Mouse (Mus musculus) liver, postnatal 0 days (tissue): ENCODE measurements around the gene Sh3bp2. TPM values are rescaled to one million over a fixed set of nuclear protein-coding genes. Genes with fewer than 3 reads are reported as not detected.
A peak's percentile ranks its signal among the peaks of the same experiment; 100 is the strongest.

Experiments used
- ATAC-seq: fragments of 200-750 bp; cut with Nextera tagmentation; 2 replicates; pipeline ENCODE4 v1.8.0; 2017; ENCODE audit warnings: mild to moderate bottlenecking, moderate library complexity
- DNase-seq: peaks from one replicate; pipeline ENCODE4 v3.0.0-alpha.2; 2016
- H3K27ac ChIP-seq: fragments of 300-500 bp; sonication (generic); 2 replicates; pipeline ENCODE4 v1.5.1; 2014; ENCODE audit warnings: antibody characterized with exemption, moderate library complexity, mild to moderate bottlenecking, low read depth
- H3K27me3 ChIP-seq: fragments of 300-500 bp; sonication (generic); 2 replicates; pipeline ENCODE4 v1.6.1; 2014; ENCODE audit warnings: low read length, control low read depth, mixed read lengths; ENCODE audit not compliant: insufficient read depth
- H3K36me3 ChIP-seq: fragments of 300-500 bp; sonication (generic); replicated peaks from 2 replicates; pipeline ENCODE4 v1.6.1; 2014; ENCODE audit warnings: mild to moderate bottlenecking, control low read depth, low read length, moderate library complexity, mixed read lengths; ENCODE audit not compliant: insufficient read depth
- H3K4me1 ChIP-seq: fragments of 300-500 bp; sonication (generic); 2 replicates; pipeline ENCODE4 v1.6.1; 2014; ENCODE audit warnings: antibody characterized with exemption, mild to moderate bottlenecking, control low read depth; ENCODE audit not compliant: insufficient read depth
- H3K4me2 ChIP-seq: fragments of 300-500 bp; sonication (generic); 2 replicates; pipeline ENCODE4 v1.6.1; 2014; ENCODE audit warnings: low read depth, mild to moderate bottlenecking, low read length, moderate library complexity, mixed read lengths
- H3K4me3 ChIP-seq: fragments of 300-500 bp; sonication (generic); 2 replicates; pipeline ENCODE4 v1.5.1; 2014; ENCODE audit warnings: low read depth, low read length
- H3K9ac ChIP-seq: fragments of 300-500 bp; sonication (generic); replicated peaks from 2 replicates; pipeline ENCODE4 v1.6.1; 2014; ENCODE audit warnings: mild to moderate bottlenecking, moderate library complexity
- H3K9me3 ChIP-seq: fragments of 300-500 bp; sonication (generic); 2 replicates; pipeline ENCODE4 v1.6.1; 2016; ENCODE audit warnings: mild to moderate bottlenecking, control low read depth, low read length, mixed read lengths
- CTCF ChIP-seq: sonication (generic); IDR thresholded peaks from 2 replicates; pipeline ENCODE4 v1.5.1; 2016; ENCODE audit warnings: antibody characterized with exemption, low read depth
- EP300 ChIP-seq: IDR thresholded peaks from 2 replicates; pipeline ENCODE4 v1.6.1; 2016; ENCODE audit warnings: antibody characterized with exemption, low read depth, mild to moderate bottlenecking
- WGBS: fragments of 180-500 bp; shearing (Covaris S2); extraction: QIAGEN DNeasy Blood & Tissue Kit; methylation state at CpG from one replicate; pipeline ENCODE4 v1.1.7; 2014; ENCODE audit not compliant: insufficient replicate concordance; 5-methylcytosine and 5-hydroxymethylcytosine counted together
- polyA plus RNA-seq: library from polyadenylated mRNA; unstranded; fragments of >200 nt; fragmentation: Nextera tagmentation; extraction: Ambion mirVana; gene quantifications from 2 replicates; pipeline ENCODE4 v1.2.1, GENCODE M21; 2015

The Sh3bp2 gene
- polyA plus RNA-seq, 1 experiment from 2014 or later = 7.7 TPM

GRCm38 (mm10) chr5:34496745-34497144 lies 28.9 kb upstream of the Sh3bp2 start:
- TF ChIP-seq CTCF (no peak), EP300 (no peak)

GRCm38 (mm10) chr5:34500886-34501285 lies 24.8 kb upstream of the Sh3bp2 start:
- H3K27ac ChIP-seq = no peak overlapping the region
- no peak for ATAC-seq

More at GRCm38 (mm10) chr5:34496745-34497144, 28.9 kb upstream of the Sh3bp2 start:
- no peak overlapping the region for H3K9ac ChIP-seq
- no peaks in the 10 kb centered on the region for H3K9me3 ChIP-seq
- ATAC-seq = peak; percentile 69
- no peak overlapping the region for H3K27ac ChIP-seq
- H3K27me3 ChIP-seq = no peaks in the 10 kb centered on the region
- 0 out of 2 replicates have a peak, but pooled peaks cover 7% of the 10 kb centered on the region for H3K36me3 ChIP-seq
- 68% methylated on average over 6 of the region's 6 CpGs for WGBS
- H3K4me1 ChIP-seq = peaks cover 4% of the 10 kb centered on the region; the same call in 1 of the 2 replicates
- no peak overlapping the region for H3K4me2 ChIP-seq
- no peak for DNase-seq
- H3K4me3 ChIP-seq = no peak overlapping the region

GRCm38 (mm10) chr5:34501588-34501987 lies 24.1 kb upstream of the Sh3bp2 start:
- no peak for DNase-seq
- H3K4me3 ChIP-seq = no peak overlapping the region
- H3K27me3 ChIP-seq = no peaks in the 10 kb centered on the region
- WGBS = 76% methylated on average over 3 of the region's 3 CpGs
- no peaks in the 10 kb centered on the region for H3K9me3 ChIP-seq
- peaks cover 2% of the 10 kb centered on the region; the same call in 1 of the 2 replicates for H3K4me1 ChIP-seq
- ATAC-seq = no peak
- peaks cover 20% of the 10 kb centered on the region for H3K36me3 ChIP-seq
- TF ChIP-seq EP300 (no peak), CTCF (no peak)
- no peak overlapping the region for H3K9ac ChIP-seq
- no peak overlapping the region for H3K4me2 ChIP-seq
- H3K27ac ChIP-seq = no peak overlapping the region

More at GRCm38 (mm10) chr5:34500886-34501285, 24.8 kb upstream of the Sh3bp2 start:
- Histone ChIP-seq H3K27me3 (no peaks in the 10 kb centered on the region), H3K9me3 (no peaks in the 10 kb centered on the region), H3K4me3 (no peak overlapping the region), H3K9ac (no peak overlapping the region), H3K4me1 (peaks cover 4% of the 10 kb centered on the region; the same call in 1 of the 2 replicates), H3K4me2 (no peak overlapping the region), H3K36me3 (peaks cover 20% of the 10 kb centered on the region)
- TF ChIP-seq EP300 (no peak), CTCF (no peak)
- WGBS = 69% methylated on average over 5 of the region's 5 CpGs
- no peak for DNase-seq

- ATAC-seq (no peak), DNase-seq (no peak)
- Histone ChIP-seq H3K9ac (no peak overlapping the region), H3K9me3 (no peaks in the 10 kb centered on the region), H3K4me3 (no peak overlapping the region), H3K4me2 (no peak overlapping the region), H3K27me3 (no peaks in the 10 kb centered on the region), H3K27ac (no peak overlapping the region), H3K4me1 (no peaks in the 10 kb centered on the region), H3K36me3 (peaks cover 20% of the 10 kb centered on the region)
- TF ChIP-seq EP300 = no peak
- TF ChIP-seq CTCF = no peak
- 73% methylated on average over 1 of the region's 1 CpGs for WGBS
Measured at GRCm38 (mm10) chr5:34502411-34502810, 23.2 kb upstream of the Sh3bp2 start.

GRCm38 (mm10) chr5:34502821-34503220 lies 22.8 kb upstream of the Sh3bp2 start:
- no peak overlapping the region for H3K9ac ChIP-seq
- H3K4me2 ChIP-seq = no peak overlapping the region
- no peaks in the 10 kb centered on the region for H3K4me1 ChIP-seq
- TF ChIP-seq EP300 = no peak
- 0 out of 2 replicates have a peak, but pooled peaks have one; percentile 12 for TF ChIP-seq CTCF
- no peak for DNase-seq
- H3K27me3 ChIP-seq = no peaks in the 10 kb centered on the region
- ATAC-seq = no peak
- WGBS = 74% methylated on average over 6 of the region's 6 CpGs
- no peak overlapping the region for H3K27ac ChIP-seq
- peaks cover 20% of the 10 kb centered on the region for H3K36me3 ChIP-seq
- no peaks in the 10 kb centered on the region for H3K9me3 ChIP-seq
- no peak overlapping the region for H3K4me3 ChIP-seq

GRCm38 (mm10) chr5:34512486-34512885 lies 13.2 kb upstream of the Sh3bp2 start:
- H3K27ac ChIP-seq = no peak overlapping the region
- H3K4me1 ChIP-seq = peaks cover 14% of the 10 kb centered on the region
- no peaks in the 10 kb centered on the region for H3K9me3 ChIP-seq
- H3K4me2 ChIP-seq = 0 out of 2 replicates have a peak overlapping the region, but pooled peaks have one; percentile 97
- no peak for DNase-seq
- H3K36me3 ChIP-seq = no peaks in the 10 kb centered on the region
- peak overlapping the region; percentile 67; the same call in 1 of the 2 replicates for H3K4me3 ChIP-seq
- 86% methylated on average over 3 of the region's 3 CpGs for WGBS
- TF ChIP-seq EP300 = no peak
- TF ChIP-seq CTCF = no peak
- no peaks in the 10 kb centered on the region for H3K27me3 ChIP-seq
- ATAC-seq = no peak
- no peak overlapping the region for H3K9ac ChIP-seq
